Mouse (Mus musculus) stomach, embryonic 16.5 days (tissue): Measurements from ENCODE around the gene Adam3. TPM values are rescaled to one million over a fixed set of nuclear protein-coding genes. Genes with fewer than 3 reads are reported as not detected.

Experiments
- ATAC-seq: fragments of 200-750 bp; cut with Nextera tagmentation; 2 replicates; pipeline ENCODE4 v1.8.0; 2017; ENCODE audit warnings: moderate number of reproducible peaks, moderate TSS enrichment; ENCODE audit not compliant: insufficient read depth, low FRiP score
- H3K27ac ChIP-seq: fragments of 300-500 bp; sonication (generic); 2 replicates; pipeline ENCODE4 v1.5.1; 2014; ENCODE audit warnings: low read length
- H3K27me3 ChIP-seq: fragments of 300-500 bp; sonication (generic); 2 replicates; pipeline ENCODE4 v1.6.1; 2014; ENCODE audit warnings: low read length, control low read depth, mixed read lengths; ENCODE audit not compliant: control insufficient read depth, insufficient read depth
- H3K36me3 ChIP-seq: fragments of 300-500 bp; sonication (generic); 2 replicates; pipeline ENCODE4 v1.6.1; 2014; ENCODE audit warnings: low read length; ENCODE audit not compliant: control insufficient read depth, insufficient read depth
- H3K4me1 ChIP-seq: fragments of 300-500 bp; sonication (generic); 2 replicates; pipeline ENCODE4 v1.6.1; 2014; ENCODE audit warnings: low read length, control low read depth, mixed read lengths; ENCODE audit not compliant: control insufficient read depth, insufficient read depth
- H3K4me2 ChIP-seq: fragments of 300-500 bp; sonication (generic); 2 replicates; pipeline ENCODE4 v1.6.1; 2014; ENCODE audit warnings: low read depth, low read length, mixed read lengths
- H3K4me3 ChIP-seq: fragments of 300-500 bp; sonication (generic); replicated peaks from 2 replicates; pipeline ENCODE4 v1.5.1; 2014; ENCODE audit warnings: mild to moderate bottlenecking, low read length
- H3K9ac ChIP-seq: fragments of 300-500 bp; sonication (generic); 2 replicates; pipeline ENCODE4 v1.6.1; 2014; ENCODE audit warnings: low read length
- H3K9me3 ChIP-seq: fragments of 300-500 bp; sonication (generic); replicated peaks from 2 replicates; pipeline ENCODE4 v1.6.1; 2016; ENCODE audit warnings: low read length, control low read depth; ENCODE audit not compliant: control insufficient read depth
- WGBS: fragments of 180-500 bp; shearing (Covaris S2); extraction: QIAGEN DNeasy Blood & Tissue Kit; methylation state at CpG from one replicate; pipeline ENCODE4 v1.1.7; 2014; 5-methylcytosine and 5-hydroxymethylcytosine counted together
- polyA plus RNA-seq: library from polyadenylated mRNA; unstranded; fragments of >200 nt; fragmentation: Nextera tagmentation; extraction: Ambion mirVana; gene quantifications from 2 replicates; pipeline ENCODE4 v1.2.1, GENCODE M21; 2015

Adam3 gene
- polyA plus RNA-seq: 0.19 TPM in 1 of 2 replicates, not detected in the other

DNA sequence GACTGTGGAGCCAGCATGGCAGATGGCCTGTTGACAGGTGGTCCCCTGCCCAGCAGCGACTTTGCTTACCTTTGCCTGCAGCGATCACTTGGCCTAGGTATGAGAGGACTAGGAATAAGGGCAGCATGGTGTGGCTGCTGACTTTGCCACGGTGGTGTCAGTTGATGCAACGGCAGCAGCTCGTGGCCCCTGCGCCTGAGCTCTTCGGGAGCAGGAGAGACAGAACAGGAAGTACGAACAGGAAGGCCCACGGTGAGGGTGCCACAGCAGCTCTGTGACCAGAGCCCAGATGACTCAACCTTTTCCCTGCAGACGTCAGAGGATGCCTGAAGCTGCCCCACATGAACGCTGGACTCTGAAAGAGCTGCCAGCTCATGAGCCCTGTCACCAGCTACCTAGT, at the start of gene Adam3:
TSS of gene Adam3 (minus strand) at position 223 of the 400 bp plus-strand sequence.
- H3K4me1 ChIP-seq: no peaks in the 10 kb centered on the region
- no peak within 1 kb of the TSS for H3K9ac ChIP-seq
- ATAC-seq: no peak
- H3K4me3 ChIP-seq: no peak within 1 kb of the TSS
- H3K36me3 ChIP-seq: no peaks in the 10 kb centered on the region
- H3K9me3 ChIP-seq: no peaks in the 10 kb centered on the region
- no peak within 1 kb of the TSS for H3K27ac ChIP-seq
- 39% methylated on average over 11 of the region's 11 CpGs for WGBS
- no peaks in the 10 kb centered on the region for H3K27me3 ChIP-seq
- H3K4me2 ChIP-seq: no peak within 1 kb of the TSS

DNA sequence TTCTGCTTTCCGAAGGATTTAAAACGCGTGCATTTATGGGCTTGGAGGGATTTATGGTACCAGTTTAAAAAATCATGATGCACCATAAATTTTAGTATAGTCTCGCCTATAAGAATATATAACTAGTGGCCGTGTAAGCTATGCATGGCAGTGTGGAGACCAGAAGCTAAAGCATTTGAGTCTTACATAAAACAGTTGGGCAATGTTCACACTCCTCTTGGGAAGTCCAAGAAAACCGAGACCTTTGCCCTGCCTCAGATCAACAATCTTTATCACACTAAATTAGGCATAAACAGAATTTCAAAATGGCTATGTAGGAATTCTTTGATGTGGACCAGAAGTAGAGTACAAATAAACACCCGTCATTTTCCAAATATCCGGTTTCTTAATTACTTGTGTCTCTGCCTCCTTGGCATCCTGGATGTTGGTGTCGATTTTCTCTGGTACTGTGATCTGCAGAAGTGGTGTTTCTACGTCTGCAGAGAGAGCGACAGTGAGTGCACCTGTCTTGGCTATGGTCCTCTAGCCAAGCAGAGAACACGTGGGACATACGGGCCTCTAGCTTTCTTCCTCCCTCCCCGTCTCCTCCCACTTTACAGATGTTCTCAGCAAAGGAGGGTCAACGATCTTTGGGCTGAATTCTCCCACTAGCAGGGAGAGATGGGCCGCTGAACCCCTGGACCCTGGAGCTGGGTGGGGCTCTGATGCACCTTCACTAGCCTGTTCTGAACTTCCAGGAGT, 596 bp downstream of the Adam3 start:
- H3K4me2 ChIP-seq: no peak overlapping the region
- WGBS: 51% methylated on average over 16 of the region's 16 CpGs

More for the DNA sequence above, 596 bp downstream of the Adam3 start:
- Histone ChIP-seq H3K36me3 (no peaks in the 10 kb centered on the region), H3K27me3 (no peaks in the 10 kb centered on the region), H3K4me1 (no peaks in the 10 kb centered on the region), H3K27ac (no peak overlapping the region), H3K9ac (no peak overlapping the region), H3K9me3 (no peaks in the 10 kb centered on the region), H3K4me3 (no peak overlapping the region)
- no peak for ATAC-seq

Other genes with a start within 250 kb of the Adam3 start
- gene Adam5, start 98.5 kb upstream of the Adam3 start, polyA plus RNA-seq: 0.61 and 0.99 TPM in 2 replicates